Mouse (Mus musculus): ENCODE data around the gene Capn11. TPM values are rescaled to one million over a fixed set of nuclear protein-coding genes. Genes with fewer than 3 reads are reported as not detected.

Capn11 gene
- total RNA-seq, 2 experiments from 2014 or later = 0.28 to 0.44 TPM

DNA sequence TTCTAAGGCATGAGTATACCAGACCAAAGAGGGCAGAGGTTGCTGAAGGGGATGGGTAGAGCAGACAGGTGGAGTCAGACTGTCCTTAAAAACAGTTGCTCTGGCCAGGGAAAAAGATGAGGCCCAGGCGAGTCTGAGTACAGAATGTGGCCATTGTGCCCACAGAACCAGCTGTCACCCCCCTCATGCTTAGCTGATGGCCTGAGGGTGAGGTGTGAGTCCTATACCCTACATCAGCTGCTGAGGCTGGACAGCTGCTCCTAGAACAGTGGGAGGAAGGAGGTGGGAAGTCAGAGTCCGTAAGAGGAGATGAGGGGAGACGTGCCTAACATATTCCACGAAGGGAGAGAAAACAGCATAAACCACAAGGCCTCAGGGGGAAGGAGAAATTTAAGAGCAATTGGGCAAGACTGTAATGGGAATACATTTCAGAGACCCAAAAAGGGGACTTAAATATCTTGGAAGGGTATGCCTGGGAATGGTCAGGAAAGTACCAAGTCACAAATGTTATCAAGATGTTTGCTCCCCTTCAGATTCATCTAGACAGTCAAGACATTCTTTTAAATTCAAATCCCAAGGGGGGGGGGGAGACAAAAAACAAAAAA is 43.0 kb downstream of the Capn11 start:
- Histone ChIP-seq H3K27ac (no peak overlapping the region), H3K4me3 (no peak overlapping the region)
- DNase-seq (ENCODE audit: low spot score in 2 of 2) = no peak
- TF ChIP-seq CTCF (conservative IDR thresholded peaks at IDR 0.05) = no peak

DNA sequence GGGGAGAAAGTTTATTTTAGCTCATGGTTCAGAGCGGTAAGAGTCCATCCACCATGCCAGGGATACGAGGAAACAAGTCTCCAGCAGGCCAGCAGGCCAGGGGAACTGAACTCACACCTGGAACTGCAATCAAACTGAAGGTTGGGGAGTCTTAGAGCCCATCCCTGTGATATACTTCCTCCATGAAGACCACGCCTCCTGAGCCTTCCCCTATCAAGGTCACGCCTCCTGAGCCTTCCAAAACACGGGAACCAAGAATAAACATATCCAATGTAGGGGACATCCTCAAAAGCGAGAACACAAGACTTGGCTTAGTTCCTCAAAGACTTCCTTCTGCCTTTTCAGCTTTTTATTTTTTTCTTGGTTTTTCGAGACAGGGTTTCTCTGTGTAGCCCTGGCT is 46.2 kb downstream of the Capn11 start:
- no peak for TF ChIP-seq CTCF (conservative IDR thresholded peaks at IDR 0.05)
- Histone ChIP-seq H3K27ac (no peak overlapping the region), H3K4me3 (no peak overlapping the region)
- no peak for DNase-seq (ENCODE audit: low spot score in 2 of 2)

DNA sequence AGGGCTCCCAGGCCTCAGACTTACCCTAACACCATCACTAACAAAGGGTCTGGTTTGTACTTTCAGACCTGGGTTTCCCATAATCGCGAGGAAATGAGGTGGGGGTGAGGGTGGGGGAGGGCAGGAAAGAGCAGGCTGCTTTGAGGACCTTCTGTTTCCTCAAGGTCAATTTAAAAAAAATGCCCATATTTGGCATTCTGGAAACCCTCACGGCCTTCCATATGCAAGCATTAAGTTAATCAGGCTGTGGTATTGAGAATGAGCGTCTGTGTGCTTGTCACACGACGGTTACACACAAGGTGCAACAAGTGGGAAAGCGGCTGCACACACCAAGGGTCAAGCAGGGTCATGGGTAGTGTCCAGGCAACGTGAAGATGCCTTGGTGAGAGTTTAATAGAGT is 47.1 kb downstream of the Capn11 start:
- H3K4me3 ChIP-seq = no peak overlapping the region
- TF ChIP-seq CTCF (conservative IDR thresholded peaks at IDR 0.05) = no peak
- H3K27ac ChIP-seq = no peak overlapping the region
- no peak for DNase-seq (ENCODE audit: low spot score in 2 of 2)

DNA sequence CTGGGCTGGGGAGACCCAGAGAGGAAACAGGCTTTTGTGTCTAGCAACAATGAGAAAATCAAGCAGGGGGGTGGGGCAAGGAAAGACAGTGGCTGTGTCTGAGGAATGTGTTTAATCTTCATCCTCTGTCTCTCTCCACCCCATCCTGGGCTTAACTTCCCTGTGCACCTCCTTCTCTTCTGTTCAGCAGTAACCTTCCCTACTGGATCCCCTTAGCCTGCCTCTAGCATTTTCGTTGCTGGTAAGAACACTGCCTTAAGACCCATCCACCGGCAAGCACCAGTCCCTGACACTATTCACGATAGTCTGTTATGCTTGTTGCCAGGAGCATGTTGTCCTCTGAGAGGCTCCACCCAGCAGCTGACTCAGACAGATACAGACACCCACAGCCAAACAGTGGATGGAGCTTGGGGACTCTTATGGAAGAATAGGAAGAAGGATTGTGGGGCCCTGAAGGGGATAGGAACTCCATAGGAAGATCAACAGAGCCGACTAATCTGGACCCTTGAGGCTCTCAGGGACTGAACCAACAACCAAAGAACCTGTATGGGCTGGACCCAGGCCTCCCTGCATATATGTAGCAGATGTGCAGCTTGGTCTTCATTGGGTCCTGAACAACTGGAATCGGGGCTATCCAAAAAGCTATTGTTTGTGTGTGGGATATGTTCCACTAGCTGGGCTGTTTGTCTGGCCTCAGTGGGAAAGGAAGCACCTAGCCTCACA is 48.8 kb downstream of the Capn11 start:
- DNase-seq (ENCODE audit: low spot score in 2 of 2) = no peak
- Histone ChIP-seq H3K27ac (no peak overlapping the region), H3K4me3 (no peak overlapping the region)
- no peak for TF ChIP-seq CTCF (conservative IDR thresholded peaks at IDR 0.05)

DNA sequence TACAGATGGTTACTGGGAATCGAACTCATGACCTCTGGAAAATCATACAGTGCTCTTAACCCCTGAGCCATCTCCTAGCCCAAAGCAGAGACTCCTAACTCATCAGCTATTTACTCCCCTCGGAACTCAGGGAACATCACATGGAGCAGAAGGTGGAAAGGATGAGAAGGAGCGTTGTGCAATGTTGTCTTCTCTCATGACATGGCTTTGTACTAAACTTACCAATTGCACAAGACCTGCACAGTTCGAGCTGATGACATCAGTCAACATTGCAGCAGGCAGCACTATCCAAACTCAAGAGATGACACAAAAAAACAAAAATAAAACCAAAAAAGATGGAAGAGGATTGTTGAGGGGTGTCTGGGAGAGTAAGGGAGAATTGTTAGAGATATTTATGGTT is 50.7 kb downstream of the Capn11 start:
- TF ChIP-seq CTCF (conservative IDR thresholded peaks at IDR 0.05) = no peak
- DNase-seq (ENCODE audit: low spot score in 2 of 2) = no peak
- Histone ChIP-seq H3K27ac (no peak overlapping the region), H3K4me3 (no peak overlapping the region)

DNA sequence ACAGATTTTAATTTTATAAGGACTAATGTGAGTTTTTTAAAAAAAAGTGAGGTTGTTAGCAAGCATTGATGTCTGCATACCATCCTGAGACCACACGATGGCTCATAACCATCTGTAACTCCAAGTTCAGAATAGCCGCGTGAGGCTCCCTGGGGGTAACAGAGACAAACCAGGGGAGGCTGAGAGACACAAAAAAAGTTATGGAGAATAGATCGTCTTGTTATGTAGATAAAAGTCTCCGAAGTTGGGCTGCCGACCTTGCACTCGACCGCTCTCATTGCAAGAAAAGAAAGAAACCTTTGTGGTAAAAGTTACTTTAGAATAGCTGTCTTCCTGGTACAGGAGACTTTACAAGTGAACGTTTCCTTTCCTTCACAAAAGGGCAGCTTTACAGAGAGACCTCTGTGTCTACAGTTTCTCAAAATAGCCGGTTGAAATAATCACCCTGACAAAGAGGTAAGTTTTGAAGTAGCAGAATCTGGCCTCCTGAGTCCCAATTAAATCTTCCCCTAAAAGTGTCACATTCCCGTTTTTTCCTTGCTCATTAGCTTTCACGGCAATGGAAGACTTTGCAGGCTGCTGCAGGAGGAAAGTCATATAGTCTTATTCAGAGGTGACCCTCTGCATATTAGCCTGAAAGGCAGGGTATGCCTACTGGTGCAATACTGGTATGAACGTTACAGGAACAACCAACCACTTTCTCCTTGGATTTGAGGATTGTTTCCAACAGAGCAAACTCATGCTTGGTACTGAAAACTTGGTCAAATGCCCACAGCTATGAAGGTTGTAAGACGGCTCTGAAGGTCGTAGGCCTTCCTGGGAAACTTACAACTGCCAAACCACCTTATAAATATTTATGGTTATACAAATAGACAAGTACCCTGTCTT is 51.9 kb downstream of the Capn11 start:
- TF ChIP-seq CTCF (conservative IDR thresholded peaks at IDR 0.05) = no peak
- Histone ChIP-seq H3K27ac (no peak overlapping the region), H3K4me3 (no peak overlapping the region)
- no peak for DNase-seq (ENCODE audit: low spot score in 2 of 2)

DNA sequence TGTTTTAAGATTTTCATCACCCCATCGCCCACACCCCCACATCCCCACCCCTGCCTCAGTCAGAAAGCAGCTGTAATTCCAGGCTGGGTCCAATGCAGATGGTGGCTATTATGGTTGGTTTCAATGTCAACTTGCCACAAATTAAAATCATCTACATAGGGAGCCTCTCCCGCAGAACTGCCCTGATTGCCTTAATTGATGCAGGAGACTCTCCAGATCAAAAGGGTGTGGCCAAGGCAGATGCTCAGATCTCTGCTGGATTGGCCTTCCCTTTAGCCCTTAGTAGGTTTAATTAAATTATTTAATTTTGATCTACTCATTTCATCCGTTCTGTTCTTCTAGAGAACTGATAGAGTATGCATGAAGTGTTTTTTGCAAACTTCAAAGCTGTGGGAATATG is 56.1 kb downstream of the Capn11 start:
- DNase-seq (ENCODE audit: low spot score in 2 of 2) = no peak
- no peak overlapping the region for H3K4me3 ChIP-seq
- TF ChIP-seq CTCF (conservative IDR thresholded peaks at IDR 0.05) = no peak
- H3K27ac ChIP-seq = no peak overlapping the region

DNA sequence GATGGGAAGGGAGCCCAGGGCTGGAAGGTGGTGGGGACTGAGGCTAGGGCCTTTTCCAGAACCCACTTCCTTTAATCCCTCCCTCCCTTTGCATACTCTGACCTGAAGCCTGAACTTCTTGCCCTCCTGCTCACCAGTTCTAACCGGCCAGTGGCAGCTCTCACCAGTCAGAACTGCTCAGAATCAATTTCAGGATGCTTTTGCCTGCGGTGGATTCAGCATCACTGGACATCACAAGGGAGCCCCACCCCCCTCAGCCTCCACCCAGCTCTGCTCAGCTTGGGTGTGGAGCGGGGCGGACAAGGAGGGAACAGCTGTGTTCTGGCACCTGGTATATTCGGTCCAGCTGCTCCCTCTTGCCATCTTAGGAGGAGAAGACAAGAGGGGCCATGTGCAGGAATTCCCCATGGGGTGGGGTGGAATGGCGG is 57.2 kb downstream of the Capn11 start, which contains the start of gene Mymx:
Gene Mymx (minus strand): TSS at position 226 of the 428 bp plus-strand sequence.
- no peak within 1 kb of the TSS for H3K27ac ChIP-seq
- no peak for TF ChIP-seq CTCF (conservative IDR thresholded peaks at IDR 0.05)
- no peak within 1 kb of the TSS for H3K4me3 ChIP-seq
- no peak for DNase-seq (ENCODE audit: low spot score in 2 of 2)

DNA sequence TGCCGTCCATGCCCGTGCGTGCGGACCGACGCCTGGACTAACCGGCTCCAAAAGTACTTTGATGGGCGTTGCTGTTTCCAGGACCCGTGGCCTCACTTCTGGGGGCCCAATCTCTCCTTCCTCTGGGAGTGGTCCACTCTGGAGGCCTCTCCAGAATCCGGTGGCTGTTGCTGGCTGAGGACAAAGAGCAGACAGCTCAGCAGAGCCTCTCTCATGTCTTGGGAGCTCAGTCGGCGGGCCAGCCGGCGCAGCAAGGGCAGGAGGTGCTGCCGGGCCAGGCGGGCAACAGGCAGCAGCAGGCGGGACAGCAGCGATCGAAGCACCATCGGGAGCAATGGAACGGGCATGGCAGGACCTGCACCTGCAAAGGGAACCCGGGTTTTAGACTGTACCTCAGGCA is 57.8 kb downstream of the Capn11 start:
- DNase-seq (ENCODE audit: low spot score in 2 of 2) = no peak
- Histone ChIP-seq H3K4me3 (no peak overlapping the region), H3K27ac (no peak overlapping the region)
- TF ChIP-seq CTCF (conservative IDR thresholded peaks at IDR 0.05) = no peak

DNA sequence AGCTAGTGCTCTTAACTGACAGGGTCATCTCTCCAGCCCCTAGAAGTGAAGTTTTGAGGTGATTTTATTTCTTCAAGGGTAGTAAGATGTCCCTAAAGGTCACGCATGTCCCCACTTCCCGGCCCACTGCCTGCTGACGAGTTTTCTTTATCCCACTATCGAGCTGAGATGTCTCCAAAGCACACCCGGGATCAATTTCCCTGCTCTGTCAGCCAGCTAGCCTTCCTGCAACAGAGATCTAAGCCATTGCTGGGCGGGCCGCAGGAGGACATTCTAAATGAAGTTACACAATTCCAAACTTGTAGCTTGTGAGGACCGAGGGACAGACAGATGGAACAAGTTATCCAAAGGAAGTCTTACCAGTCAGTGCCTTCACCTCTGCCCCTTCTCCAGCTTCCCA is 58.9 kb downstream of the Capn11 start:
- Histone ChIP-seq H3K27ac (no peak overlapping the region), H3K4me3 (no peak overlapping the region)
- no peak for TF ChIP-seq CTCF (conservative IDR thresholded peaks at IDR 0.05)
- no peak for DNase-seq (ENCODE audit: low spot score in 2 of 2)

DNA sequence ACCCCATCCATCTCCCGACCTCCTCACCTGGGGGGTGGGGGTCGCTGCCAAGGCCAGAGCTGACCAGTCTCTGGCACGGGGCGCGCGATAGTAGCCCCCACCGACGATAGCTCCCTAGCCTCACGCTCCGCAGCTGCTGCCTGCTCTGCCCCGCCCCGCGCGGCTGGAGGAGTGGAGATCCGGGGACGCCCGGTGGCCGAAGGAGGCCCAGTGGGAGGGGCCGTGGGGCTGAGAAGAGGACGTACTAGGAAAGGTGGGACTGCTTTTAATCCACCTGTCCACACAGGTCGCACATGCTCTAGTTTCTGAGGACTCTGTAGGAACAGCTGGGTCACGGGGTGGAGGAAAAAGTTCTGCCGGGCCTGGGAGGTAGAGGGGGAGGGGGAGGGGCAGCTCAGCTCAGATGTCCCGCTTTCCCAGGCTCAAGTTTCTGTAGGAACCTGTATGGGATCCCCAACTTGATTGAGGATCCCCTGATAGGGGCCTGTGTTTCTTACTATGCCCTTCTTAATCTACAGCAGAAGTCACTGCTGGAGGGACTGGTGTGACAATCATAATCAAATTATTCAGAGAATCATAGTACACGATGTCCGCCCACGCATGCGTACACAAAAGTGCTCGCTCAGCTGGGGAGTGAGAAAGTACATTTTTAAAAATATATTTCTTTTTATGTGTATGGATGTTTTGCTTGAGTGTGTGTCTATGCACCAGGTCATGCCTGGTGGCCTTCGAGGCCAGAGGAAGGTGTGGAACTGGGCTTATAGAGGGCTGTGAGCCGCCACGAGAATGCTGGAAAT is 59.5 kb downstream of the Capn11 start, which contains the start of gene Slc29a1:
Gene Slc29a1 (minus strand): TSS at position 161 of the 797 bp plus-strand sequence.
- no peak within 1 kb of the TSS for H3K27ac ChIP-seq
- no peak for DNase-seq (ENCODE audit: low spot score in 2 of 2)
- TF ChIP-seq CTCF (conservative IDR thresholded peaks at IDR 0.05) = no peak
- peak within 1 kb of the TSS; percentile 26; the same call in 1 of the 2 replicates for H3K4me3 ChIP-seq

DNA sequence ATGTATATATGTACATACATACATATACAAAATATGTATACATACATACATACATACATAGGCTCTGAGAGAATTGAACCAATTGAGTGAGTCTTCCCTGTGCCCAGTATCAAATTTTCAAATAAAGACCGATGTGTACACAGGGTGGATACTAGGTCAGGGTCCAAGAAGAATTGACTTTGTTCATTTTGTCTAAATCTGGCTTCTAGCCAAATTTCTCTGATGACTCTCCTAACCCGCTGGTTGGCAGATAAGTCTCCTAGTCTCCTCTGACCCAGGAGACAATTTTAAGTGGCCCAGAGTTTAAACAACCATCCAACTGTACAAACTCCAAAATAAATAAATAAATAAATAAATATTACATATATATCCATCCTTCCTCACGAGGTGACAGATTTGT is 60.2 kb downstream of the Capn11 start:
- TF ChIP-seq CTCF (conservative IDR thresholded peaks at IDR 0.05) = no peak
- H3K4me3 ChIP-seq = no peak overlapping the region
- DNase-seq (ENCODE audit: low spot score in 2 of 2) = no peak
- no peak overlapping the region for H3K27ac ChIP-seq
